Mouse (Mus musculus): Measurements from ENCODE around the gene Fam219b.

Fam219b gene

GRCm38 (mm10) chr9:57537044-57537727 is at the start of gene Fam219b:
TSS of gene Fam219b (plus strand) at chr9:57537528.
- peak; percentile 93 for DNase-seq (ENCODE audit: low spot score in 2 of 2)

GRCm38 (mm10) chr9:57487807-57488206 is 49.5 kb upstream of the Fam219b start:
- no peak for DNase-seq (ENCODE audit: low spot score in 2 of 2)

- no peak for DNase-seq (ENCODE audit: low spot score in 2 of 2)
Measured at GRCm38 (mm10) chr9:57493532-57493931, 43.8 kb upstream of the Fam219b start.

GRCm38 (mm10) chr9:57494970-57495369 is 42.4 kb upstream of the Fam219b start:
- no peak for DNase-seq (ENCODE audit: low spot score in 2 of 2)

- no peak for DNase-seq (ENCODE audit: low spot score in 2 of 2)
Measured at GRCm38 (mm10) chr9:57497236-57497635, 40.1 kb upstream of the Fam219b start.

GRCm38 (mm10) chr9:57498536-57498935 is 38.8 kb upstream of the Fam219b start:
- no peak for DNase-seq (ENCODE audit: low spot score in 2 of 2)

- DNase-seq (ENCODE audit: low spot score in 2 of 2): peak in 1 of 2 experiments; percentile 62
Measured at GRCm38 (mm10) chr9:57501452-57501851, 35.9 kb upstream of the Fam219b start.

- DNase-seq (ENCODE audit: low spot score in 2 of 2): peak; percentile 44 to 58
Measured at GRCm38 (mm10) chr9:57501861-57502260, 35.5 kb upstream of the Fam219b start.

GRCm38 (mm10) chr9:57502911-57503621 is 34.3 kb upstream of the Fam219b start:
- DNase-seq (ENCODE audit: low spot score in 2 of 2): peak in 1 of 2 experiments; percentile 39

GRCm38 (mm10) chr9:57503622-57504380 is 33.5 kb upstream of the Fam219b start, which contains the start of gene Rpp25:
TSS of gene Rpp25 (plus strand) at chr9:57504026.
- DNase-seq (ENCODE audit: low spot score in 2 of 2): peak in 1 of 2 experiments; percentile 58

- peak in 1 of 2 experiments; percentile 67 for DNase-seq (ENCODE audit: low spot score in 2 of 2)
Measured at GRCm38 (mm10) chr9:57504381-57504700, 33.0 kb upstream of the Fam219b start.

- DNase-seq (ENCODE audit: low spot score in 2 of 2): no peak
Measured at GRCm38 (mm10) chr9:57504891-57505290, 32.4 kb upstream of the Fam219b start.

GRCm38 (mm10) chr9:57505700-57506099 is 31.6 kb upstream of the Fam219b start:
- peak; percentile 59 to 63 for DNase-seq (ENCODE audit: low spot score in 2 of 2)

- DNase-seq (ENCODE audit: low spot score in 2 of 2): no peak
Measured at GRCm38 (mm10) chr9:57510577-57510976, 26.8 kb upstream of the Fam219b start.

- DNase-seq (ENCODE audit: low spot score in 2 of 2): peak; percentile 60 to 74
Measured at GRCm38 (mm10) chr9:57517113-57517512, 20.2 kb upstream of the Fam219b start.

GRCm38 (mm10) chr9:57520375-57521055 is 16.8 kb upstream of the Fam219b start:
- no peak for DNase-seq (ENCODE audit: low spot score in 2 of 2)

- peak; percentile 92 to 95 for DNase-seq (ENCODE audit: low spot score in 2 of 2)
Measured at GRCm38 (mm10) chr9:57521056-57521911, 16.0 kb upstream of the Fam219b start, which contains the start of gene Cox5a. TSS of gene Cox5a (plus strand) at chr9:57521274.

- DNase-seq (ENCODE audit: low spot score in 2 of 2): no peak
Measured at GRCm38 (mm10) chr9:57522114-57522860, 15.0 kb upstream of the Fam219b start.

- DNase-seq (ENCODE audit: low spot score in 2 of 2): no peak
Measured at GRCm38 (mm10) chr9:57522861-57523246, 14.5 kb upstream of the Fam219b start.

GRCm38 (mm10) chr9:57523754-57524153 is 13.6 kb upstream of the Fam219b start:
- DNase-seq (ENCODE audit: low spot score in 2 of 2): no peak
